Mouse (Mus musculus): Measurements from ENCODE around the gene Serpinb9f. TPM values are rescaled to one million over a fixed set of nuclear protein-coding genes. Genes with fewer than 3 reads are reported as not detected.
"Not testable (repeated sequence)": the region's sequence is repeated elsewhere in the genome, so short reads cannot be mapped to it uniquely, and the experiment has no call there.

Serpinb9f gene
- not detected in 2 replicates for total RNA-seq (2014; rRNA removed; ENCODE audit: low replicate concordance)
- not detected in 2 replicates for polyA plus RNA-seq (2015; fragmentation: Nextera tagmentation; extraction: Ambion mirVana)

GRCm38 (mm10) chr13:33323777-33324176 lies at the start of gene Serpinb9f:
Gene Serpinb9f (plus strand): TSS chr13:33324077.
- not testable (repeated sequence) for ATAC-seq (ENCODE audit: insufficient read depth, low read depth)

GRCm38 (mm10) chr13:33308631-33309030 lies 15.2 kb upstream of the Serpinb9f start:
- H3K27ac ChIP-seq (ENCODE audit: low read depth); H3K4me1 ChIP-seq (ENCODE audit: control insufficient read depth, insufficient read depth); H3K9me3 ChIP-seq (replicated peaks; ENCODE audit: control insufficient read depth, low read length); H3K4me2 ChIP-seq (ENCODE audit: low read depth, low read length); H3K4me3 ChIP-seq (ENCODE audit: low read depth, low read length); H3K36me3 ChIP-seq (replicated peaks; ENCODE audit: control insufficient read depth, insufficient read depth, low read length); DNase-seq (ENCODE audit: low spot score); H3K9ac ChIP-seq (replicated peaks; ENCODE audit: low read depth, low read length); H3K27me3 ChIP-seq (ENCODE audit: control insufficient read depth, insufficient read depth, low read length); ATAC-seq (ENCODE audit: insufficient read depth, low read depth): not testable (repeated sequence)
- 63% methylated on average over 4 of the region's 4 CpGs for WGBS

More at GRCm38 (mm10) chr13:33323777-33324176, at the start of gene Serpinb9f:
- not testable (repeated sequence) for H3K9ac ChIP-seq (replicated peaks; ENCODE audit: low read depth, low read length); H3K4me1 ChIP-seq (ENCODE audit: control insufficient read depth, insufficient read depth); H3K27ac ChIP-seq (ENCODE audit: low read depth); H3K9me3 ChIP-seq (replicated peaks; ENCODE audit: control insufficient read depth, low read length); H3K4me2 ChIP-seq (ENCODE audit: low read depth, low read length); H3K36me3 ChIP-seq (replicated peaks; ENCODE audit: control insufficient read depth, insufficient read depth, low read length); H3K4me3 ChIP-seq (ENCODE audit: low read depth, low read length); DNase-seq (ENCODE audit: low spot score); H3K27me3 ChIP-seq (ENCODE audit: control insufficient read depth, insufficient read depth, low read length)
- 63% methylated on average over 3 of the region's 3 CpGs for WGBS

- not testable (repeated sequence) for H3K4me1 ChIP-seq (ENCODE audit: control insufficient read depth, insufficient read depth); H3K36me3 ChIP-seq (replicated peaks; ENCODE audit: control insufficient read depth, insufficient read depth, low read length); ATAC-seq (ENCODE audit: insufficient read depth, low read depth); H3K27ac ChIP-seq (ENCODE audit: low read depth); H3K4me2 ChIP-seq (ENCODE audit: low read depth, low read length); DNase-seq (ENCODE audit: low spot score); H3K9me3 ChIP-seq (replicated peaks; ENCODE audit: control insufficient read depth, low read length); H3K9ac ChIP-seq (replicated peaks; ENCODE audit: low read depth, low read length); H3K27me3 ChIP-seq (ENCODE audit: control insufficient read depth, insufficient read depth, low read length); H3K4me3 ChIP-seq (ENCODE audit: low read depth, low read length)
- 100% methylated on average over 1 of the region's 1 CpGs for WGBS
Observed at GRCm38 (mm10) chr13:33356666-33357065, 32.8 kb downstream of the Serpinb9f start.

Other genes starting within 250 kb of the Serpinb9f start
- gene Serpinb1b, start 245.5 kb upstream of the Serpinb9f start, total RNA-seq (2014; rRNA removed; ENCODE audit: low replicate concordance), result 0.50 TPM in 1 of 2 replicates, not detected in the other
- 0.22 TPM in 1 of 2 replicates, not detected in the other for gene Serpinb1b, start 245.5 kb upstream of the Serpinb9f start, polyA plus RNA-seq (2015; fragmentation: Nextera tagmentation; extraction: Ambion mirVana)
- not detected in 2 replicates for gene Serpinb9c, start 164.3 kb upstream of the Serpinb9f start, total RNA-seq (2014; rRNA removed; ENCODE audit: low replicate concordance)
- not detected in 2 replicates for gene Serpinb9c, start 164.3 kb upstream of the Serpinb9f start, polyA plus RNA-seq (2015; fragmentation: Nextera tagmentation; extraction: Ambion mirVana)
- gene Serpinb9d, start 131.1 kb upstream of the Serpinb9f start, total RNA-seq (2014; rRNA removed; ENCODE audit: low replicate concordance), result not detected in 2 replicates
- not detected in 2 replicates for gene Serpinb9d, start 131.1 kb upstream of the Serpinb9f start, polyA plus RNA-seq (2015; fragmentation: Nextera tagmentation; extraction: Ambion mirVana)
- gene Serpinb9e, start 74.5 kb upstream of the Serpinb9f start, total RNA-seq (2014; rRNA removed; ENCODE audit: low replicate concordance), result not detected in 2 replicates
- gene Serpinb9e, start 74.5 kb upstream of the Serpinb9f start, polyA plus RNA-seq (2015; fragmentation: Nextera tagmentation; extraction: Ambion mirVana), result not detected in 2 replicates
- gene Gm11397, start 71.7 kb downstream of the Serpinb9f start, total RNA-seq (2014; rRNA removed; ENCODE audit: low replicate concordance), result not detected in 2 replicates
- gene Gm11397, start 71.7 kb downstream of the Serpinb9f start, polyA plus RNA-seq (2015; fragmentation: Nextera tagmentation; extraction: Ambion mirVana), result not detected in 2 replicates
- gene Serpinb9g, start 160.7 kb downstream of the Serpinb9f start, total RNA-seq (2014; rRNA removed; ENCODE audit: low replicate concordance), result not detected in 2 replicates
- not detected in 2 replicates for gene Serpinb9g, start 160.7 kb downstream of the Serpinb9f start, polyA plus RNA-seq (2015; fragmentation: Nextera tagmentation; extraction: Ambion mirVana)

Measured in heart, postnatal 0 days (tissue).